Mouse (Mus musculus): ENCODE data around the gene Elf5. TPM values are rescaled to one million over a fixed set of nuclear protein-coding genes. Genes with fewer than 3 reads are reported as not detected.

Gene Elf5
- total RNA-seq (2021), result not detected
- long read RNA-seq, experiment 1, partial matches to known transcripts, result 0 of 1 reads
- long read RNA-seq, experiment 1, other reads (novel, unspliced or antisense), result 0 of 1 reads
- long read RNA-seq, experiment 2, result 0 reads

DNA sequence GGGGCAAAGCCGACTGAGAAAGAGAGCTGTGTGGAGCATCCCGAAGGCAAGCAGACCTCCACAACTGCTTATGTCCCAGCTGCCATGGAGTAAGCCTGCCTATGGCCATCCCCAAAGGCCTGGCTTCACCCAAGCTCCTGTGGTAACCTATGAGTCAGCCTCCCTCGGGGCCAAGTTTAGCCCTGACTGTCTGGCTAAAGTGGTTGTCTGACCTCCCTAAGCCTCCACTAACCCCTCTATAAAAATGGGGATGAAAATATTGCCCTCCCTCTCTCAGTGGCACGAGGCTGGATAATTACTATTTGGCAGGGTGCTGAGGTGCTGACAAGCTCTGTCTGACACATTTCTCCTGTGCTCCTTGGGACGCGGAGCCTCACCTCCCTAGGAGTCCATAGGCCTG lies at the start of gene Elf5:
TSS of gene Elf5 (plus strand) at position 341 of the 400 bp plus-strand sequence.
- no peak for DNase-seq (ENCODE audit: low spot score in 2 of 2)

DNA sequence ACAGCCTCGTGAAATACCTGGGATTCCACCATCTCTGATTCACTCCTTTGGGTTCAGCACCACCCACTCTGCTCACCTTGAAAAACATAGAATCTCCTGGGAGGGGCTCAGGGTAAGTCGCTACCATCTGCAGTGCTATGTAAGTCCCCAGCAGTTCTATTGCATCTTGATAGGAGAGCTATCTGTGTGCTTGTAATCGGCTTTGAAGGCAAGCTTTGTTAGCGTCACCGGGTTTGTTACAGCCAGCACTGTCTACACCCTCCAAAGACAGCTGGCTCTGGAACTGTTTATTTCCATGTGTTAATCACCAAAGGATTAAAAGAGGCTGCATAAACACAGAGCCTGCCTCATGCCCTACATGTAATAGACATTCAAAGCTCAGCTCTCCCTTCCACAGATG lies 38.9 kb upstream of the Elf5 start:
- DNase-seq (ENCODE audit: low spot score in 2 of 2), result no peak

DNA sequence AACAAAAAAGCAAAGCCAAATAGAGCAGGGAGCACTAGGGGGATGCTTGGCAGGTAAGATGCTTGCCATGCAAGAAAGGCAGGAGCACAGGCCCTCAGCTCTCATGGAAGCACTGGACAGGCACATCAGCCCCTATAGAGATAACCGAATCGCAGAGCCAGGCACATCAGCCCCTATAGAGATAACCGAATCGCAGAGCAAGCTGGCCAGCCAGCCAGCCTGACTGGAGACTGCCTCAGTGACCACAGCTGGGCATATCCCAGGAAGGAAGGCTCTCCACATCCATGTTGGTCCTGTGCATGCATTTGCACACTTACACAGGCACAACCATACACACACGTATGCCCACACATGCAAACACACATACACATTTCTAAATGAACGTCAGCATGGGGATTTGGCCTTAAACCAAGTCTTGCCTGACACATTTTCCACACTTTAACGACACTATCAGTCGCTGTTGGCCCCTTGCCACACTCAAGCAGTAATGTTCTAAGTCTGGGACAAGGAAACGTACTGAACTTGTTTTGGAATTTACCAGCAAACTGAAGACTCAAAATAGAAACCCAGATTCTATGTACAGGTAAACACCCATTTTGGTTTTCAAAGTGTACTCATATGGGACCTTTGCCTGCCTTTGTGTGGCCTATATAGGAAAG lies 31.9 kb upstream of the Elf5 start:
- no peak for DNase-seq (ENCODE audit: low spot score in 2 of 2)

DNA sequence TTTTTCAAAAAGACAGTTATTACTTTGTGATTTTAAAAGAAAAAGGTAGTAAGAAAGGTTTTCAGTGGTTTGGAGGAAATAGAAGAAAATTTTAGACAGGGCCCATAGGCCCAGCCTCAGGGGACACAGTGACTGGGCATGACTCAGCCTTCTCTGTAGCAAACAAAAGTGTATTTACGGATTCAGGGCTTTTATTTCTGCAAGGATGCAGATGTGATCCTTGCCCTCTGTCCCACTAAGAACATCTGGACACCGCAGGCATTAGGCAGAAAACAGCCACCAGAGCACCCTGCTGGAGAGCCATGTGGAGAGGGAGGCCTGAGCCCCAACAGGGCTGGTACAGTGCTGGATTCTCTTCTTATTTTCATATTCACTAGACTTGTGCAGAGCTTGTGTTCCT lies 29.3 kb upstream of the Elf5 start:
- no peak for DNase-seq (ENCODE audit: low spot score in 2 of 2)

DNA sequence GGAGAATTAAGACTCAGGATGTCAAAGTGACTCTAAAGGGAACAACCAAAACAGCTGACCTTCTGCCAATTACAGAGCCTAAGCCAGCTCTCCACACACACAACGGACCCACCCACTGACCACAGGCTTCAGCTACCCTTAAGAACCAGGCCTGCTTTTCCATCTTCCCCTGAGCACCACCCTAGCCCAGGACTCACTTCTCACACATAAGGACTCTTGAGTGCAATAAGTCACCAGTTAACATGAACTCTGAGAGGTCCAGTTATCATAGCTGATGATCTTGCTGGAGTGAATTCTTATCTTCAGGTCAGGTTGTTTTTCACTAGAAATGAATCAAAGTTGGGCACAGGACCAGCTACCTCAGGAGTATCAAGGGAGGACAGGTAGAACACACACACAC lies 23.6 kb upstream of the Elf5 start:
- no peak for DNase-seq (ENCODE audit: low spot score in 2 of 2)

DNA sequence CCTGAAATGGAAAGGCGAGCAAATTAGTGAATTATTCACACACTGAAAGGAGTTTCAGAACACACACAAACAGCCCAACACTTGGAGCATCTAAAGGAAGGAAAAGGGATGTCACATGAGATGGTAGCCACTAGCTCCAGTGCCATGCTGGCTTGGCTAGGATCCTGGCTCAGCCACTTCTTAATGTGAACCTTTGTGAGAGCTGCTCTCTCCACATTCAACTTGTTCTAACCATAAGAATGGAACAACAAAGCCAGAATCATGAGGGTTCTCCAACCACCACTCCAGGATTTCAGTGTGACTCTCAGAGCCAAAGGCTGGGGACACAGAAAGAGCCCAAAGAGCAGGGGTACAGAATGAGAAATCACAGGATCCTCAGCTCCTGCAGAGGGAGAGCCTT lies 23.2 kb upstream of the Elf5 start:
- no peak for DNase-seq (ENCODE audit: low spot score in 2 of 2)

DNA sequence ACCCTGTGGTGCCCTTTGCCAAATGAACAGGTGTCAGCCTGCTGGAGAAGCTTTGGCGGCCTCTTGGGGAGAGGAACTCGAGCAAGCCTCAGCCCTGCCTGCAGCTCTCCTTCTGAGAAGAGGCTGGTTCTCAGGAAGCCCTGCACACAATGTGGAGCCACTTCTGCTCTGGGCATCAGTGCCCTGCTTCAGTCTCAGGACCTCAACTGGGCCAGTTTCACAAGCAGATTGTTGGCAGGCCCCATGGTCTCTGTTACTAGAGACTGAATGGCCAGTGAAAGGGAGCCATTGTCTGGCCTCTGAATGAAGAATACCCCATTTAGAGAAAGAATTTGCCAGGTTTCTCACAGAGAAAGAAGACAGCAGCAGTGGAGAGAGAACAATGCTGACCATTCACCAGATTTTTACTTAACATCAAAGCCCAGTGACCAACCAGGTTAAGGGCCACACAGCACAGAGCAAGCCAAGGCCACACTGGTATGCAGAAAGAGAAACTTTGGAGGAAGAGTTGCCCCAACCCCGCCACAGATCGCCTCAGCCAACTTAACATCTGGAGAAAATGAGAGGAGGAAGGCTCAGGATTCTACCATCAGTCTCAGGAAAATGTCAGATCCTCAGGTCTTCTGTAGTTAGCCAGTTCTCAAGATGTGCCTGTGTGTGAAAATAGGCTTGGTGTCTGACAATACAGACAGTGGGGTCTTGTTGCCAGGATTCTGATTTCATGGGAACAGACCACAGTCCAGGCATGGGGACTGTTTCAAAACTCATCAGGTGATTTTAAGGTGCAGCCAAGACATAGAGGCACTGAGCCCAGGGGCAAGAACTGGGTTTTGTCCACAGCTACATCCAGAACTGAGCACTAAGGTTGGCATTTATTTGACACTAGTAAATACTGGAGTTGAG lies 21.2 kb upstream of the Elf5 start:
- peak in 1 of 2 experiments; percentile 13 for DNase-seq (ENCODE audit: low spot score in 2 of 2)

DNA sequence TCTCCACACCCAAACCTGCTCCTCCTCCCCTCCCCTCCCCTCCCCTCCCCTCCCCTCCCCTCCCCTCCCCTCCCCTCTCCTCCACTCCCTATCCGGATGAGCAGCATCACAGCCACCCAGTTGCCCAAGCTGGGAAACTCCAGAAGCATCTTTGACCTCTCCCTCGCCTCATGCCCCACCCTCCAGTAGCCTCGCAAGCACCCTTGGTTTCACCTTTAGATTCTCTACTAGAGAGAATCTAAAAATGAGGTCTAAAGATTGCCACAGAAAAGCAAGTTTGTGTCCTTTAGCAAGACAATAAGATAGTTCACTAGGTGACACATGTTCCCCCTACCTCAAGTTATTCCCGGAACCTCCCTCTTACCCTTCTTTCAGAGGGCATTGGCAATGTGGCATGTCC lies 19.9 kb upstream of the Elf5 start:
- DNase-seq (ENCODE audit: low spot score in 2 of 2), result no peak

DNA sequence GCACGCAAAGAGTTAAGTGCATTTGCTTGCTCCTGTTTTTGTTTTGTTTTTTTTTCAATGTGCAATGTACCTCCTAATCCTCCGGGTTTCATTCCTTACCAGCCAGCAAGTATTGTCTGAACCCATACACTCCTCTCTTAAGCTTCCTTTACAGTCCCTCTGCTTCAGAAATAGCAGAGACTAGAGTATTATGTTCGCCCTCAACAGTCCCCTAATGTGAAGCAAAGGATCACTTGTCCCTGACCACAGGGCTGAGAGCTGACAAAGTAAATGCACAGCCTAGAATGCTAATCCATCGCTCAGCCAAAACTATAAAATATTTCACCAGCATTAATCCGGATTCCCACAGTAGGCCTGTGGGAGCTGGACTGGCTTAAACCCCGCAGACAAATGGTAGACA lies 13.4 kb upstream of the Elf5 start:
- no peak for DNase-seq (ENCODE audit: low spot score in 2 of 2)

DNA sequence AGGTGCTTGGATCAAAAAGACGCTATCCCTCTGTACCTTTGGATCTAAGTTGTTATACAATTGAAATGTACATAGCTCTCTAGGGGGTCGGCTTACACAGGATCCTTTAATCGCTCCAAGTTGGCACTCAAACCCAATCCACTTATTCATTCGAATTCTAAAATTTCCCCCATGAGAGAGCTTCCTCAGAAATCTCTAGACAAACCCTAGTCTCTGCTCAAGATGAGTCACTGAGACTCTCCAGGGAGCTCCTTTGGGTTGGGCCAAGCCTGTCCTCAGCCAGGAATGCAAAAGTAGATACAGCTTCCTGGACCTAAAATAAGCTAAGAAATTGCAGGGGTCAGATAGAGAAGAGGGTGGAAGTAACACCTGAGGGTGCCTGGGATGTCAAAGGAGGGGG lies 10.8 kb upstream of the Elf5 start:
- DNase-seq (ENCODE audit: low spot score in 2 of 2), result no peak

DNA sequence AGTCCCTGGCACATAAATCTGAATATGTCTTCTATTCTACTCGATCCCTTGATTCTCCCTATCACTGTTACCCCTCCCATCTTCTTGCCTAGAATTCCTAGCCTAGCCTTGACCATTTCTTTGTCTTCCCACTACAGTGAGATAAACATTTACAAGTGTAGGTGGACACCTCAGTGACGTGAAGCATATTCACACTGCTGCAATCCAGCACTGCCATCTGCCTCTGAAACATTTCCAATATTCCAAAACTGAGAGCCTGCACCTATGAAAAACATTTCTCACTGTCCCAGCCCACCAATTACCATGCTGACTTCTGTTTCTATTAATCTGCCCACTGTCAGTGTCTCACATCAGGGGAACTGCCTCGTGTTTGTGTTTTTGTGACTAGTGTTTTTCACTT lies 5.2 kb upstream of the Elf5 start:
- DNase-seq (ENCODE audit: low spot score in 2 of 2), result no peak

DNA sequence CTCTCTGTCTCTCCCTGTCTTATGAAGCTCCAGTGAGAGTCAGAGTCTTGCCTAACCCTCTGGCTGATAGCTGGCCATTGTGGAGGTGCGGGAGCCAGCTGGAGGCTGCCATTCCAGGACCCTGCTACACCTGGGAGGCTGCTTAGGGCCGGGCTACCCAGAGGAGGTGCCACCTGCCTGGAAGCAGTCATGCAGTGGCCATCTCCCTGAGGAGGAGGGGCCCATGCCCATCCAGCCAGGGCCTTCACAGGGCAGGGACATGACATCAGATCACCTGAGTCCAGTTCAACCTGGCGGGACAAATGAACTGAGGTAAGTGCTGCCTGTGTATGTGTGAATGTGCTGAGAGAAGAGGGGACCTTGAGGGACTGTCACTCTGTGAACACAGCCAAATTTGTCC lies 328 bp downstream of the Elf5 start:
- no peak for DNase-seq (ENCODE audit: low spot score in 2 of 2)

DNA sequence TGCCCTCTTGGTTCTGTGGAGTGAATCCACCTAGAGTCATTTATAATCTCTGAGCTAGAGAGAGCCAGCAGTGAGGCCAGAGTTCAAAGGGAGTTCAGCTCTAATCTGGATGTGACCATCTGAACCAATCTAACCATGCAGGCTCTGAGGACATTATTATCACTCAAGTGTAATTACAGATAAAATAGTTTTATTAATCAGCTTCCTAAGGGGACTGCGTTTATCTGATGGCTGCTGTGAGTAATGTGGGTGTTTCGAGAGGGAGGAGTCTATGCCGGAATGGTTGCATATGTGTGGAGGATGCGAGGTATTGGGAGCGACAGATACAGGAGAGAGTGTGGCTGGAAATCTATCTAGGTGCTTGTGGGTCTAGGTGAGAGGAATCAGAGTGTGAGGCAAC lies 1.9 kb downstream of the Elf5 start:
- no peak for DNase-seq (ENCODE audit: low spot score in 2 of 2)

DNA sequence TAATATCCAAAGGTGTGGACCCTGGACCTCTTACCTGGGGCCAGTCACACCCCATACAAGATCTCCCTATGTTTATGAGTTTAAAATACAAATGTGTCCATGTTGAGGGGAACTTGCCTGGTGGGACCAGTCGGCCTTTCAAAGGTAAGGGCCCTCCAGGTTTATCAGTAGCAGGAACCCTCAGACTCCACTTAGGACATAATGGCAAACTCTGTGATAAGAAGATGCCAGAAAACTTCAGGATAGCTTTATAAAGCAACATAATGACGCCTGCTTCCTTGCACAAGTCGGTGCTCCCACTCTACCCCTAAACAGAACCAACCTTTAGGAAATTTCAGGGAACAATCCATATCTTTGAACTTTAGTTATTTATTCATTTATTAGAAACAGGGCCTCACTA lies 4.3 kb downstream of the Elf5 start:
- no peak for DNase-seq (ENCODE audit: low spot score in 2 of 2)

DNA sequence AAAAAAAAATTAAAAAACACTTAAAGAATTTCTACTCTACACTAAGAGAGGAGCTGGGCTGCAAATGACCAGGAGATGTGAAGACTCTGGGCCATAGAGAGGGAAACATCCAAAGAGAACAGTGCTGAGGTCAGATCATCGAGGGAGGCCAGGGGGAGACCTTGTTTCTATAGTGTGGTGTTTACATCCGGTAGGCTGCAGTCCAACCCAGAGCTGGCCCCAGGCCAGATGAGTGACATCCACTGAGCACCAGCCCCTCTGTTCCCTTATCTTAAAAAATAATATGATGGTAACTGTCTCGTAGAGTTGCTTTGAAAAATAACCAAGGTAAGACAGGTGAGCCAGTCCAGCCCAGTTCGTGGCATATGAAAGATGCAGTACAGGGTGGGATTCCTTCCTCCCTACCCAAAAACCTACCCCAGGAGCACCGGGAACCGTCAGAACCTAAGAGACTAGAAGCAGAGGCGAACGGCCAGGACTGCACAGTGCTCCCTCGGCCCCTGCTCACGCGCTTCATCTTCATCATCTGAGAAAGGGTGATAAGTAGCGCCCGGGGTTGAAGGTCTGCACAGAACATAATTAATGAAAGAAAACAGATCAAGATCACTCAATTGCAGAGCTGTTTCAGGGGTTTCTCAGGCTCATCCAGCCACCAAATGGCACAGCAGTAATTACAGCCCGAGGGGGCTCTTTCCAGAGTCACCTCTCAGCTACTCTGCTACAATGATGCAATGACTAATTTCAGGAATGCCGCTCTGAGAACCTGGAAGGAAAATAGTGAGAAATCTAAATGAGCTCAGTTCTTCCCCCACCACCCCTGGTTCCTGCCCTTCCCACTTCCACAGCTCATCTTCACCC lies 9.4 kb downstream of the Elf5 start:
- no peak for DNase-seq (ENCODE audit: low spot score in 2 of 2)

DNA sequence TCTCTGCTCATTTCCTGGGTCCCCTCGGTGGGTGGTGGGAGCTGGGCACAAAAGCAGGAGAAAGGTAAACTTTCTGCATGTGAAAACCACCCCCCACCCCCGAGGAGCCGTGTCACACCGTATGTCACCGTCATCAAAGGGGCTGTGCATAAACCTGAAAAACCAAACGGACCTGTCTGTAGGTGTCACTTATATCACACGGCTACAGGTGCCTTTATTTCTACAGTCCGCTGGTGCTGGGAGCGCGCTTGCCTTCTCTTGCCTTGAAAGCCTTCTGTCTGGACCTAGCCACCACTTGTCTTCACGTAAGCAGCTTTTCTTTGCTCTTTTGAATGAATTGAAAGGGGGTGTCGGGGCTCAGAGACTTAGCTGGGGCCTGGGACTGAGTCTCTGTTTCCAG lies 12.4 kb downstream of the Elf5 start:
- DNase-seq (ENCODE audit: low spot score in 2 of 2), result no peak

DNA sequence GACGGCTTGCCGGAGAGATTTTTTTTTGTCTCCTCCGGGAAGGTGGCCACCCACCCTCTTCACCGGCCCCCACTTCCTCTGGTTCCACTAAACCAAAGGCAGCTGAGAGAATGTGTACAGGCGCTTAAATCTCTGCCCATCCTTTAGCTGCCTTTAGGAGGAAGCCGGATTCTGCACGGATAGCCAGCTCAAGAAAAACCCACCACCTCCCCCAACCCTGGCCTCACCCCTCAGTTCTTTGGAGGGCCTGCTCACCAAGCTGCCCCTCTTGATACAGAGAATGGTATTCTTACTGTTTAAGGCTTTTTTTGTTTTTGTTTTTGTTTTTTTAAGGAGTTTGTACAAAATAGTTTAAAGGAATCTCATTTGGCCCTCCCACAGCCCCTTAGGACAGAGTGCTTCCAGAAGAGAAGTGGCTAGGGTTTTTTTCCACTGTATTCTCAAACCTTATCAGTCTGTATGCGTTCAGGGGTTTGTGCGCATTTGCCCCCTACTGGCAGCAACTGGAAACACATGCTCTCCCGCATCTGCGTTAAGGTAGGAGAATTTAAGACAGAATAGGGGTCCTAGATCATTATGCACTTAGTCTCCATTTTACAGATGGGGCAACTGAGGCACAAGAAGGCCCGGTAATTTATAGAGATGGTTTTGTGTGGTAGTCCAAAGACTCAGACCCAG lies 13.0 kb downstream of the Elf5 start:
- peak in 1 of 2 experiments; percentile 58 for DNase-seq (ENCODE audit: low spot score in 2 of 2)

DNA sequence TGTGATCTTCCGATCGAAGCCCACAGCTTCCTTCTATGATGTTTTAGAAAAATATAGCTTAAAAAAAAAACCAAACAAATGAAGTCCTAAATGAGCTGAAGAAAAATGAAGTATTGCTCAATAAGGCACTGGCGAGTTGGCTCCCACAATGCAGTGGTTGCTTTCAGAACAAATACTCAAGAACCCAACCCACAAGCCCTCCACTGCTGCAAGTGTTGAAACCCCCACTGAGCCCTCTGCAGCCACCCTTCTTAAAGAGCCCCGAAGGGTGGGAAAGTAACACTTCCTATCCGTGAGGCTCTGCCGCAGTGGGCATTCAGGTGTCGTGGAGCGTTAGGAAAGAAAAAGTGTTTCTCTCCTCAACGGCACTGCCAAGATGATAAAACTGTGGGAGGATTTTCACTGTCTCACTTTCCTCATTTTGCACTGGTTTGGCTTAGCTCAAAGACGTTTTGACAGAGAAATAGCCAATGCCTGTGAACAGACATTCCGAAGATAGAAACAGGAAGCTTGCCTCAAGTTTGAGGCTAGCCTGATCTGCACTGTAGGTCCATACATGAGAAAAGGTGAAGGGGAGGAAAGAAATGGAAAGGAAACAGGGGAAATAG lies 14.1 kb downstream of the Elf5 start:
- DNase-seq (ENCODE audit: low spot score in 2 of 2), result no peak

DNA sequence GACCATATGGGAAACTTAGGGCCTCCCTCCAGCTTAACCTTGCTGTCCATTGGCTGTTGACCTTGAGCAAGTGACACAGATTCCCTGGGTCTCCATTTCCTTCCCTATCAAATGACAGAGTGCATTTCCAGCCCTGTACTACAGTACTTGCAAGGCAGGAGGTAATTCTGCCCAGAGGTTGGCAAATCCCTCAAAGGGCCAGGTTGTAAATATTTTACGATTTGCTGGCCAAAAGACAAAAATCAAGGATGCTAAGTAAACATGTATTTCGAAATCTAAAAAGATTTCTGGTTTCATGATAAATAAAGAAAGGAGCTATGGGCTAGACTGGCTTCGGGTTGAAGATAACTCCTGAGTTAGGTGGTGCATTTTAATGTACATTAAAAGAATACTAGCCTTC lies 16.9 kb downstream of the Elf5 start:
- DNase-seq (ENCODE audit: low spot score in 2 of 2), result no peak

DNA sequence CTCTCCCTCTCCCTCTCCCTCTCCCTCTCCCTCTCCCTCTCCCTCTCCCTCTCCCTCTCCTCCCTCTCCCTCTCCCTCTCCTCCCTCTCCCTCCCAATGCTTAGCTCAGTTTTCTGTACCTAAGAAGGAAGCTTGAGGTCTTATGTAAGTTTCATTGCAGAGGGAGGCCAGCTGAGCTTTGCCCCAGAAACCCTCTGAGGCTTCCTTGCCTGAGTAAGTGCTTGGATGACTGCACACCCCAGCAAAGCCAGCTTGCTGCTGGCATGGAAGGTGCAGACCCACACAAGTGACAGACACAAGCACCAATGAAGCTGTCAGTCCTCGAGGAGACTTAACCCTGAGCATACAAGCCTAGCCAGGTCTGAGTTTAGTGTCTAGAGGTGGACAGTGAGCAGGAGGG lies 19.2 kb downstream of the Elf5 start:
- no peak for DNase-seq (ENCODE audit: low spot score in 2 of 2)

Measured in gastrocnemius, postnatal 4 days (tissue).